Mouse (Mus musculus) CH12.LX (cell line): ENCODE results near the gene Grb2. TPM values are rescaled to one million over a fixed set of nuclear protein-coding genes. Genes with fewer than 3 reads are reported as not detected.
A peak's percentile ranks its signal among the peaks of the same experiment; 100 is the strongest.

ENCODE experiments used
- DNase-seq: peaks from one replicate; pipeline ENCODE4 v3.0.0-alpha.2; 2013; ENCODE audit errors: extremely low read depth
- H3K27ac ChIP-seq: 2 replicates; pipeline ENCODE4 v1.5.1; 2012; ENCODE audit warnings: low read depth, mild to moderate bottlenecking, control low read depth, moderate library complexity; ENCODE audit not compliant: insufficient read depth
- H3K27me3 ChIP-seq: replicated peaks from 2 replicates; pipeline ENCODE3; 2012; ENCODE audit warnings: inconsistent platforms
- H3K36me3 ChIP-seq, 2 experiments: replicated peaks in 1 of 2; 2 replicates each; pipeline versions ENCODE3 to v1.6.1; 2012; ENCODE audit warnings: inconsistent platforms in 1 of 2, low read length in 1 of 2, mild to moderate bottlenecking in 1 of 2, mixed read lengths in 1 of 2, moderate library complexity in 1 of 2; ENCODE audit not compliant: control insufficient read depth in 1 of 2, insufficient read depth in 1 of 2
- H3K4me1 ChIP-seq, 2 experiments: 2 replicates each; pipeline ENCODE4 v1.6.1; 2012; ENCODE audit warnings: inconsistent platforms in 1 of 2, moderate library complexity in 1 of 2; ENCODE audit not compliant: insufficient read depth in 2 of 2, control insufficient read depth in 1 of 2
- H3K4me2 ChIP-seq: 2 replicates; pipeline ENCODE4 v1.6.1; 2012; ENCODE audit warnings: low read depth, mild to moderate bottlenecking, control low read depth; ENCODE audit not compliant: poor library complexity, insufficient read depth, severe bottlenecking
- H3K4me3 ChIP-seq, 3 experiments: fragments of 150-350 bp in 1 of 3; sonication (generic) in 1 of 3; replicated peaks in 1 of 3; 2 replicates each; pipeline versions ENCODE3 to v1.5.1; 2011 to 2012; ENCODE audit warnings: low read depth in 2 of 3, low read length in 2 of 3, mild to moderate bottlenecking in 2 of 3, moderate library complexity in 2 of 3, control low read depth in 1 of 3, improper control_type of control experiment in 1 of 3, inconsistent platforms in 1 of 3, mixed read lengths in 1 of 3; ENCODE audit not compliant: poor library complexity in 1 of 3
- H3K79me2 ChIP-seq: replicated peaks from 2 replicates; pipeline ENCODE4 v1.6.1; 2012; ENCODE audit warnings: mild to moderate bottlenecking, moderate library complexity; ENCODE audit not compliant: control insufficient read depth, poor library complexity, insufficient read depth, severe bottlenecking; ENCODE audit errors: extremely low read depth
- H3K9ac ChIP-seq: 2 replicates; pipeline ENCODE4 v1.6.1; 2012; ENCODE audit warnings: low read depth, mild to moderate bottlenecking, control low read depth, moderate library complexity; ENCODE audit not compliant: insufficient read depth
- H3K9me3 ChIP-seq: replicated peaks from 2 replicates; pipeline ENCODE3; 2012; ENCODE audit warnings: low read length, inconsistent platforms, mixed read lengths
- CTCF ChIP-seq, 2 experiments: IDR thresholded peaks in 1 of 2; conservative IDR thresholded peaks in 1 of 2; 2 replicates each; pipeline ENCODE4 v1.5.1; 2011 to 2012; ENCODE audit warnings: low read depth in 2 of 2, low read length in 2 of 2, improper control_type of control experiment in 1 of 2, inconsistent platforms in 1 of 2, mild to moderate bottlenecking in 1 of 2, moderate library complexity in 1 of 2
- E2F4 ChIP-seq: IDR thresholded peaks from 2 replicates; pipeline ENCODE4 v1.6.1; 2011; ENCODE audit warnings: low read depth, low read length, improper control_type of control experiment; ENCODE audit not compliant: insufficient replicate concordance
- ELF1 ChIP-seq: IDR thresholded peaks from 2 replicates; pipeline ENCODE4 v1.6.1; 2014; ENCODE audit warnings: low read depth, mild to moderate bottlenecking, inconsistent platforms, low read length, improper control_type of control experiment
- GABPA ChIP-seq: IDR thresholded peaks from 2 replicates; pipeline ENCODE4 v1.6.1; 2012; ENCODE audit warnings: low read depth, low read length, improper control_type of control experiment, inconsistent platforms; ENCODE audit not compliant: insufficient replicate concordance
- HCFC1 ChIP-seq: IDR thresholded peaks from 2 replicates; pipeline ENCODE4 v1.6.1; 2012; ENCODE audit warnings: low read depth, mild to moderate bottlenecking, inconsistent platforms, low read length, improper control_type of control experiment
- JUN ChIP-seq: IDR thresholded peaks from 2 replicates; pipeline ENCODE4 v1.6.1; 2011; ENCODE audit warnings: low read depth, mild to moderate bottlenecking, low read length, improper control_type of control experiment, moderate library complexity; ENCODE audit not compliant: insufficient read depth
- KAT2A ChIP-seq: IDR thresholded peaks from 2 replicates; pipeline ENCODE4 v1.6.1; 2012; ENCODE audit warnings: low read length, improper control_type of control experiment, inconsistent platforms; ENCODE audit not compliant: insufficient replicate concordance
- MAZ ChIP-seq: IDR thresholded peaks from 2 replicates; pipeline ENCODE4 v1.6.1; 2012; ENCODE audit warnings: low read depth, mild to moderate bottlenecking, inconsistent platforms, low read length, improper control_type of control experiment, moderate library complexity
- MXI1 ChIP-seq: IDR thresholded peaks from 2 replicates; pipeline ENCODE4 v1.6.1; 2011; ENCODE audit warnings: mild to moderate bottlenecking, low read depth, low read length, improper control_type of control experiment
- MYC ChIP-seq: IDR thresholded peaks from 2 replicates; pipeline ENCODE4 v1.6.1; 2011; ENCODE audit warnings: low read depth, mild to moderate bottlenecking, improper control_type of control experiment, low read length
- NELFE ChIP-seq: IDR thresholded peaks from 2 replicates; pipeline ENCODE4 v1.6.1; 2011; ENCODE audit warnings: low read depth, low read length, improper control_type of control experiment
- NRF1 ChIP-seq: IDR thresholded peaks from 2 replicates; pipeline ENCODE4 v1.6.1; 2014; ENCODE audit warnings: low read depth, mild to moderate bottlenecking, inconsistent platforms, low read length, improper control_type of control experiment, moderate library complexity
- POLR2A ChIP-seq: IDR thresholded peaks from 2 replicates; pipeline ENCODE4 v1.6.1; 2011; ENCODE audit warnings: low read depth, mild to moderate bottlenecking, improper control_type of control experiment, low read length
- TBP ChIP-seq: conservative IDR thresholded peaks from 2 replicates; pipeline ENCODE4 v1.6.1; 2011; ENCODE audit warnings: low read depth, low read length, improper control_type of control experiment
- USF2 ChIP-seq: conservative IDR thresholded peaks from 2 replicates; pipeline ENCODE4 v1.6.1; 2011; ENCODE audit warnings: low read depth, low read length, improper control_type of control experiment
- ZC3H11A ChIP-seq: IDR thresholded peaks from 2 replicates; pipeline ENCODE4 v1.6.1; 2012; ENCODE audit warnings: low read depth, mild to moderate bottlenecking, inconsistent platforms, low read length, improper control_type of control experiment
- ZKSCAN1 ChIP-seq: IDR thresholded peaks from 2 replicates; pipeline ENCODE4 v1.6.1; 2012; ENCODE audit warnings: low read depth, inconsistent platforms, low read length, improper control_type of control experiment, borderline replicate concordance
- ZNF384 ChIP-seq: IDR thresholded peaks from 2 replicates; pipeline ENCODE4 v1.6.1; 2012; ENCODE audit warnings: low read depth, low read length, improper control_type of control experiment, inconsistent platforms
- dilution Hi-C: fragments of 300-500 bp; cut with MboI; formaldehyde crosslinking; loops from 2 replicates; pipeline ENCODE4 v1.14.3; 2020; ENCODE audit warnings: low sequenced_read_pairs; ENCODE audit not compliant: extremely low pct_unique_long_range_greater_than_20kb, extremely low pct_ligation_motif_present
- in situ Hi-C: fragments of 300-500 bp; cut with MboI; formaldehyde crosslinking; loops from 3 replicates; pipeline ENCODE4 v1.14.3; 2019; ENCODE audit warnings: low sequenced_read_pairs, low pct_ligation_motif_present, low pct_unique_long_range_greater_than_20kb, mixed read lengths
- polyA plus RNA-seq: library from polyadenylated mRNA; unstranded; fragments of >175 nt; gene quantifications from 2 replicates; pipeline ENCODE4 v1.2.1, GENCODE M21; 2012; ENCODE audit warnings: low read depth; ENCODE audit not compliant: insufficient read length
- total RNA-seq, 2 experiments: library from RNA; depleted of rRNA; stranded (reverse); fragments of 300-350 nt in 1 of 2; fragments of >200 nt in 1 of 2; gene quantifications; 2 replicates each; pipeline ENCODE4 v1.2.3; 2012 to 2014

Grb2 gene
- total and polyA plus RNA-seq, 3 experiments: 63.6 to 241 (median 117) TPM

GRCm38 (mm10) chr11:115691976-115692375 lies 16.4 kb downstream of the Grb2 start:
- in situ Hi-C loops: no loop called here
- no peak for TF ChIP-seq ZNF384
- TF ChIP-seq MAZ: peak; percentile 15; the same call in 1 of the 2 replicates
- 0 out of 2 replicates have a peak, but pooled peaks have one; percentile 18 for TF ChIP-seq POLR2A
- TF ChIP-seq, all 38 proteins: peak for 2
- Histone ChIP-seq H3K4me3 (no peak overlapping the region), H3K27me3 (no peaks in the 10 kb centered on the region), H3K9ac (peak overlapping the region; percentile 3; the same call in 1 of the 2 replicates), H3K36me3 (peaks cover 42 to 78% of the 10 kb centered on the region in 2 experiments), H3K4me2 (peak overlapping the region; percentile 30), H3K27ac (peak overlapping the region; percentile 96), H3K9me3 (no peaks in the 10 kb centered on the region), H3K79me2 (peaks cover 99% of the 10 kb centered on the region), H3K4me1 (peaks cover 20 to 85% of the 10 kb centered on the region in 2 experiments)
- dilution Hi-C loops: no loop called here
- no peak for DNase-seq

DNA sequence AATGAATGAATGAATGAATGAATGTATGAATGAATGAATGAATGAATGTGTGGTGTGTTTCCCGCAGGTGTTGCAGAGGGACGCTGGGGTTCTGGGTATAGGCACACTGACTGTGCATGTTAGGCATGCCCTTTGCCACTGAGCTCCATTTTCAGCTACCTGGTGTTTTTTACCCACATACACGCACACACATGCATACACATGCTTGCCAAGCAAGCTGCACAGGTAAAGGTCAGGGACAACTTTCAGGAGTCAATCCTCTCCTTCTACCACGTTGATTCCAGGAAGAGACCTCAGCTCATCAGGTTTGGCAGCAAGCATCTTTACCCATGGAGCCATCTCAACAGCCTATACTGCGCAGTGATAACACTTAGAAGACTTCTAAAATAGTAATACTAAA lies 16.9 kb downstream of the Grb2 start:
- in situ Hi-C loops: no loop called here
- Histone ChIP-seq H3K9me3 (no peaks in the 10 kb centered on the region), H3K27ac (peak overlapping the region; percentile 62), H3K4me2 (peak overlapping the region; percentile 30), H3K27me3 (no peaks in the 10 kb centered on the region), H3K79me2 (peaks cover 99% of the 10 kb centered on the region), H3K4me3 (peak overlapping the region in 1 of 3 experiments; percentile 40), H3K4me1 (peaks cover 20 to 85% of the 10 kb centered on the region in 2 experiments), H3K9ac (no peak overlapping the region), H3K36me3 (peaks cover 42 to 78% of the 10 kb centered on the region in 2 experiments)
- no peak for TF ChIP-seq HCFC1
- no peak for TF ChIP-seq USF2
- TF ChIP-seq ZKSCAN1: no peak
- TF ChIP-seq POLR2A: no peak
- no peak for TF ChIP-seq TBP
- TF ChIP-seq GABPA: no peak
- TF ChIP-seq E2F4: no peak
- TF ChIP-seq CTCF (conservative IDR thresholded peaks at IDR 0.05 in 1 of 2, IDR thresholded peaks at IDR 0.05 in 1 of 2; ENCODE audit: low read depth in 2 of 2, low read length in 2 of 2): no peak
- no peak for TF ChIP-seq ZC3H11A
- no peak for TF ChIP-seq NRF1
- no peak for TF ChIP-seq ZNF384
- no peak for TF ChIP-seq ELF1
- no peak for TF ChIP-seq MXI1
- TF ChIP-seq NELFE: no peak
- TF ChIP-seq JUN: no peak
- no peak for TF ChIP-seq KAT2A
- TF ChIP-seq MYC: no peak
- dilution Hi-C loops: no loop called here
- no peak for DNase-seq
